Mouse (Mus musculus) myocyte (in vitro differentiated cells): ENCODE data around the gene Ugt1a9. TPM values are rescaled to one million over a fixed set of nuclear protein-coding genes. Genes with fewer than 3 reads are reported as not detected.

Experiments used
- H3K27me3 ChIP-seq: one replicate; pipeline ENCODE4 v1.6.1; 2011; ENCODE audit not compliant: control insufficient read depth, insufficient read depth, insufficient read length
- H3K36me3 ChIP-seq: one replicate; pipeline ENCODE4 v1.6.1; 2011; ENCODE audit not compliant: control insufficient read depth, insufficient read depth
- H3K4me2 ChIP-seq: one replicate; pipeline ENCODE4 v1.6.1; 2011; ENCODE audit warnings: low read depth, control low read depth
- H3K4me3 ChIP-seq: one replicate; pipeline ENCODE4 v1.5.1; 2011; ENCODE audit warnings: mild to moderate bottlenecking, control low read depth, moderate library complexity
- H3K79me2 ChIP-seq: one replicate; pipeline ENCODE4 v1.6.1; 2011; ENCODE audit not compliant: control insufficient read depth, insufficient read depth
- H3ac ChIP-seq: one replicate; pipeline ENCODE4 v1.6.1; 2011; ENCODE audit not compliant: control insufficient read depth, insufficient read length
- CEBPB ChIP-seq: IDR thresholded peaks from 2 replicates; pipeline ENCODE4 v1.6.1; 2011; ENCODE audit warnings: mild to moderate bottlenecking, moderate library complexity; ENCODE audit not compliant: poor library complexity, insufficient read depth, severe bottlenecking
- E2F4 ChIP-seq: IDR thresholded peaks from one replicate; pipeline ENCODE4 v1.6.1; 2011; ENCODE audit warnings: mild to moderate bottlenecking, control low read depth, moderate library complexity; ENCODE audit not compliant: insufficient read depth
- MAX ChIP-seq: IDR thresholded peaks from one replicate; pipeline ENCODE4 v1.6.1; 2011; ENCODE audit warnings: low read depth, mild to moderate bottlenecking, control low read depth
- MYOD1 ChIP-seq, 3 experiments: IDR thresholded peaks; one replicate each; pipeline ENCODE4 v1.6.1; 2011; ENCODE audit warnings: control low read depth in 2 of 3, low read depth in 2 of 3, mild to moderate bottlenecking in 2 of 3, moderate library complexity in 1 of 3; ENCODE audit not compliant: insufficient read length in 2 of 3, control insufficient read depth in 1 of 3
- MYOG ChIP-seq, 3 experiments: IDR thresholded peaks; one replicate each; pipeline ENCODE4 v1.6.1; 2011; ENCODE audit warnings: control low read depth in 2 of 3, low read depth in 2 of 3, mild to moderate bottlenecking in 2 of 3; ENCODE audit not compliant: insufficient read length in 2 of 3, control insufficient read depth in 1 of 3, insufficient read depth in 1 of 3
- POLR2A ChIP-seq: IDR thresholded peaks from one replicate; pipeline ENCODE4 v1.6.1; 2011; ENCODE audit warnings: low read depth, mild to moderate bottlenecking, control low read depth, moderate library complexity; ENCODE audit not compliant: insufficient read length
- POLR2AphosphoS2 ChIP-seq: IDR thresholded peaks from one replicate; pipeline ENCODE4 v1.6.1; 2011; ENCODE audit warnings: low read depth, control low read depth; ENCODE audit not compliant: insufficient read length
- REST ChIP-seq: IDR thresholded peaks from one replicate; pipeline ENCODE4 v1.6.1; 2011; ENCODE audit warnings: mild to moderate bottlenecking, control low read depth, moderate library complexity; ENCODE audit not compliant: insufficient read depth, insufficient read length
- SRF ChIP-seq: IDR thresholded peaks from one replicate; pipeline ENCODE4 v1.6.1; 2011; ENCODE audit warnings: low read depth; ENCODE audit not compliant: control insufficient read depth, insufficient read length
- TCF12 ChIP-seq: IDR thresholded peaks from one replicate; pipeline ENCODE4 v1.6.1; 2011; ENCODE audit warnings: mild to moderate bottlenecking, control low read depth; ENCODE audit not compliant: poor library complexity, insufficient read depth, severe bottlenecking
- TCF3 ChIP-seq: IDR thresholded peaks from one replicate; pipeline ENCODE4 v1.6.1; 2011; ENCODE audit warnings: low read depth, control low read depth; ENCODE audit not compliant: insufficient read length
- USF1 ChIP-seq: IDR thresholded peaks from one replicate; pipeline ENCODE4 v1.6.1; 2011; ENCODE audit warnings: low read depth, mild to moderate bottlenecking, control low read depth, moderate library complexity
- polyA plus RNA-seq: library from polyadenylated mRNA; unstranded; fragments of >200 nt; fragmentation: generic; extraction: Trizol; gene quantifications from one replicate; pipeline ENCODE4 v1.2.1, GENCODE M21; 2012; ENCODE audit warnings: missing spikeins

Ugt1a9 gene
- polyA plus RNA-seq, 1 experiment: not detected

- no peak for TF ChIP-seq TCF3
- no peak for TF ChIP-seq POLR2AphosphoS2
- TF ChIP-seq MAX: no peak
- TF ChIP-seq SRF: no peak
- no peak for TF ChIP-seq POLR2A
- no peak for TF ChIP-seq TCF12
- TF ChIP-seq MYOD1 (IDR thresholded peaks at IDR 0.05; ENCODE audit: control insufficient read depth in 1 of 3, insufficient read length in 2 of 3, low read depth in 2 of 3): no peak
- TF ChIP-seq CEBPB: no peak
- TF ChIP-seq MYOG (IDR thresholded peaks at IDR 0.05; ENCODE audit: control insufficient read depth in 1 of 3, insufficient read depth in 1 of 3, insufficient read length in 2 of 3, low read depth in 2 of 3): no peak
- no peak for TF ChIP-seq USF1
- TF ChIP-seq E2F4: no peak
- no peak for TF ChIP-seq REST
- no peak overlapping the region for H3K4me3 ChIP-seq
- peaks cover 3% of the 10 kb centered on the region for H3K27me3 ChIP-seq
- H3ac ChIP-seq: no peak overlapping the region
- no peak overlapping the region for H3K4me2 ChIP-seq
- H3K36me3 ChIP-seq: no peaks in the 10 kb centered on the region
- no peaks in the 10 kb centered on the region for H3K79me2 ChIP-seq
These were observed 115.8 kb downstream of the Ugt1a9 start for GRCm38 (mm10) chr1:88186325-88186935.

- Histone ChIP-seq H3K27me3 (no peaks in the 10 kb centered on the region), H3K36me3 (no peaks in the 10 kb centered on the region), H3ac (no peak overlapping the region), H3K4me3 (no peak overlapping the region), H3K4me2 (no peak overlapping the region), H3K79me2 (no peaks in the 10 kb centered on the region)
- TF ChIP-seq POLR2AphosphoS2 (no peak), MAX (no peak), REST (no peak), TCF3 (no peak), TCF12 (no peak), USF1 (no peak)
These were observed 121.5 kb downstream of the Ugt1a9 start for GRCm38 (mm10) chr1:88192136-88192535.

- Histone ChIP-seq H3K79me2 (no peaks in the 10 kb centered on the region), H3K36me3 (no peaks in the 10 kb centered on the region), H3K27me3 (peaks cover 16% of the 10 kb centered on the region), H3K4me2 (no peak overlapping the region), H3ac (no peak overlapping the region), H3K4me3 (no peak overlapping the region)
- TF ChIP-seq TCF3 (no peak), POLR2AphosphoS2 (no peak), SRF (no peak), REST (no peak), MAX (no peak), CEBPB (no peak), POLR2A (no peak), E2F4 (no peak), TCF12 (no peak)
These were observed 125.1 kb downstream of the Ugt1a9 start for GRCm38 (mm10) chr1:88195687-88196086.

GRCm38 (mm10) chr1:88197443-88197842 is 126.8 kb downstream of the Ugt1a9 start:
- no peak for TF ChIP-seq TCF3
- no peak for TF ChIP-seq POLR2AphosphoS2
- no peak for TF ChIP-seq TCF12
- no peak overlapping the region for H3K4me3 ChIP-seq
- H3K27me3 ChIP-seq: peaks cover 18% of the 10 kb centered on the region
- no peaks in the 10 kb centered on the region for H3K36me3 ChIP-seq
- H3K4me2 ChIP-seq: no peak overlapping the region
- H3ac ChIP-seq: no peak overlapping the region
- H3K79me2 ChIP-seq: no peaks in the 10 kb centered on the region

GRCm38 (mm10) chr1:88199996-88200395 is 129.4 kb downstream of the Ugt1a9 start:
- H3K79me2 ChIP-seq: no peaks in the 10 kb centered on the region
- H3K4me2 ChIP-seq: no peak overlapping the region
- no peaks in the 10 kb centered on the region for H3K36me3 ChIP-seq
- H3ac ChIP-seq: no peak overlapping the region
- TF ChIP-seq TCF3: no peak
- TF ChIP-seq CEBPB: no peak
- no peak for TF ChIP-seq MYOG (IDR thresholded peaks at IDR 0.05; ENCODE audit: control insufficient read depth in 1 of 3, insufficient read depth in 1 of 3, insufficient read length in 2 of 3, low read depth in 2 of 3)
- TF ChIP-seq SRF: no peak
- TF ChIP-seq USF1: no peak
- H3K4me3 ChIP-seq: no peak overlapping the region
- H3K27me3 ChIP-seq: peaks cover 18% of the 10 kb centered on the region
